Mouse (Mus musculus) heart, embryonic 10.5 days (tissue): Measurements from ENCODE around the gene Fbxo46. TPM values are rescaled to one million over a fixed set of nuclear protein-coding genes. Genes with fewer than 3 reads are reported as not detected.
"Not testable (repeated sequence)": the region's sequence is repeated elsewhere in the genome, so short reads cannot be mapped to it uniquely, and the experiment has no call there.

Experiments
- DNase-seq: peaks from one replicate; pipeline ENCODE4 v3.0.0-alpha.2; 2017; ENCODE audit warnings: low spot score
- H3K27ac ChIP-seq: fragments of 300-500 bp; sonication (generic); 2 replicates; pipeline ENCODE4 v1.5.1; 2016; ENCODE audit warnings: mild to moderate bottlenecking
- H3K27me3 ChIP-seq: fragments of 300-500 bp; sonication (generic); 2 replicates; pipeline ENCODE4 v1.6.1; 2016; ENCODE audit warnings: mild to moderate bottlenecking; ENCODE audit not compliant: poor library complexity, insufficient read depth, severe bottlenecking
- H3K36me3 ChIP-seq: fragments of 300-500 bp; sonication (generic); 2 replicates; pipeline ENCODE4 v1.6.1; 2016; ENCODE audit warnings: mild to moderate bottlenecking, moderate library complexity
- H3K4me1 ChIP-seq: fragments of 300-500 bp; sonication (generic); 2 replicates; pipeline ENCODE4 v1.6.1; 2016; ENCODE audit warnings: mild to moderate bottlenecking
- H3K4me3 ChIP-seq: fragments of 300-500 bp; sonication (generic); 2 replicates; pipeline ENCODE4 v1.5.1; 2016; ENCODE audit warnings: mild to moderate bottlenecking, moderate library complexity
- H3K9me3 ChIP-seq: fragments of 300-500 bp; sonication (generic); 2 replicates; pipeline ENCODE4 v1.6.1; 2016; ENCODE audit warnings: mild to moderate bottlenecking, moderate library complexity
- WGBS: fragments of 180-500 bp; shearing (Covaris S2); methylation state at CpG from one replicate; pipeline ENCODE4 v1.1.7; 2016; 5-methylcytosine and 5-hydroxymethylcytosine counted together
- polyA plus RNA-seq: library from polyadenylated mRNA; unstranded; fragments of >200 nt; fragmentation: Nextera tagmentation; extraction: Ambion mirVana; gene quantifications from 2 replicates; pipeline ENCODE4 v1.2.1, GENCODE M21; 2016

Fbxo46 gene
- polyA plus RNA-seq = 12.2 and 13.1 TPM in 2 replicates

- Histone ChIP-seq H3K4me1 (peaks cover 23% of the 10 kb centered on the region), H3K27me3 (0 out of 2 replicates have a peak, but pooled peaks cover 4% of the 10 kb centered on the region), H3K36me3 (no peaks in the 10 kb centered on the region; the same call in 1 of the 2 replicates), H3K9me3 (no peaks in the 10 kb centered on the region; the same call in 1 of the 2 replicates), H3K4me3 (peak within 1 kb of the TSS; percentile 85), H3K27ac (peak within 1 kb of the TSS; percentile 89)
- 2% methylated on average over 34 of the region's 34 CpGs for WGBS
- peak; percentile 98 for DNase-seq
Measured at GRCm38 (mm10) chr7:19119631-19120429, at the start of gene Fbxo46. TSS of gene Fbxo46 (plus strand) at chr7:19119859.

GRCm38 (mm10) chr7:19071024-19071423, 48.6 kb upstream of the Fbxo46 start:
- not testable (repeated sequence) for H3K4me3 ChIP-seq, H3K27ac ChIP-seq, H3K36me3 ChIP-seq, H3K9me3 ChIP-seq, H3K4me1 ChIP-seq, DNase-seq
- peaks cover 20% of the 10 kb centered on the region for H3K27me3 ChIP-seq
- 48% methylated on average over 3 of the region's 3 CpGs for WGBS

GRCm38 (mm10) chr7:19073504-19073903, 46.2 kb upstream of the Fbxo46 start:
- Histone ChIP-seq H3K9me3 (no peaks in the 10 kb centered on the region), H3K4me3 (no peak overlapping the region), H3K27me3 (no peaks in the 10 kb centered on the region), H3K27ac (no peak overlapping the region), H3K36me3 (peaks cover 10% of the 10 kb centered on the region), H3K4me1 (peaks cover 21% of the 10 kb centered on the region)
- 72% methylated on average over 9 of the region's 9 CpGs for WGBS
- no peak for DNase-seq

- no peaks in the 10 kb centered on the region for H3K27me3 ChIP-seq
- 89% methylated on average over 6 of the region's 6 CpGs for WGBS
- H3K27ac ChIP-seq = no peak overlapping the region
- H3K9me3 ChIP-seq = no peaks in the 10 kb centered on the region
- no peak for DNase-seq
- H3K36me3 ChIP-seq = peaks cover 19% of the 10 kb centered on the region
- no peak overlapping the region for H3K4me3 ChIP-seq
- H3K4me1 ChIP-seq = peaks cover 28% of the 10 kb centered on the region
Measured at GRCm38 (mm10) chr7:19074494-19074893, 45.2 kb upstream of the Fbxo46 start.

GRCm38 (mm10) chr7:19075231-19075630, 44.4 kb upstream of the Fbxo46 start:
- H3K4me1 ChIP-seq = peaks cover 33% of the 10 kb centered on the region
- H3K36me3 ChIP-seq = peaks cover 27% of the 10 kb centered on the region
- H3K27ac ChIP-seq = no peak overlapping the region
- WGBS = 53% methylated on average over 5 of the region's 5 CpGs
- DNase-seq = no peak
- no peaks in the 10 kb centered on the region for H3K27me3 ChIP-seq
- no peaks in the 10 kb centered on the region for H3K9me3 ChIP-seq
- H3K4me3 ChIP-seq = peak overlapping the region; percentile 83

GRCm38 (mm10) chr7:19075723-19076585, 43.7 kb upstream of the Fbxo46 start, which contains the start of gene Dmwd:
TSS of gene Dmwd (plus strand) at chr7:19076227.
- 1% methylated on average over 86 of the region's 91 CpGs for whole genome bisulfite sequencing
- peaks cover 34% of the 10 kb centered on the region for H3K36me3 ChIP-seq
- H3K4me1 ChIP-seq = peaks cover 33% of the 10 kb centered on the region
- H3K27ac ChIP-seq = peak within 1 kb of the TSS; percentile 94
- no peaks in the 10 kb centered on the region for H3K27me3 ChIP-seq
- H3K4me3 ChIP-seq = peak within 1 kb of the TSS; percentile 83
- peak; percentile 100 for DNase-seq
- no peaks in the 10 kb centered on the region for H3K9me3 ChIP-seq

GRCm38 (mm10) chr7:19076586-19076991, 43.1 kb upstream of the Fbxo46 start:
- Histone ChIP-seq H3K9me3 (no peaks in the 10 kb centered on the region), H3K4me3 (peak overlapping the region; percentile 83), H3K4me1 (peaks cover 38% of the 10 kb centered on the region), H3K27ac (peak overlapping the region; percentile 94), H3K27me3 (no peaks in the 10 kb centered on the region), H3K36me3 (peaks cover 40% of the 10 kb centered on the region)
- no peak for DNase-seq
- under 1% methylated on average over 22 of the region's 22 CpGs for WGBS

- no peak for DNase-seq
- 63% methylated on average over 14 of the region's 14 CpGs for WGBS
- Histone ChIP-seq H3K36me3 (peaks cover 52% of the 10 kb centered on the region), H3K4me1 (peaks cover 50% of the 10 kb centered on the region), H3K27ac (0 out of 2 replicates have a peak overlapping the region, but pooled peaks have one; percentile 8), H3K27me3 (no peaks in the 10 kb centered on the region), H3K4me3 (peak overlapping the region; percentile 83), H3K9me3 (no peaks in the 10 kb centered on the region)
Measured at GRCm38 (mm10) chr7:19077761-19078160, 41.9 kb upstream of the Fbxo46 start.

- Histone ChIP-seq H3K27ac (no peak overlapping the region), H3K4me3 (no peak overlapping the region; the same call in 1 of the 2 replicates), H3K27me3 (no peaks in the 10 kb centered on the region), H3K9me3 (no peaks in the 10 kb centered on the region), H3K36me3 (peaks cover 60% of the 10 kb centered on the region), H3K4me1 (peaks cover 60% of the 10 kb centered on the region)
- DNase-seq = no peak
- WGBS = 82% methylated on average over 3 of the region's 3 CpGs
Measured at GRCm38 (mm10) chr7:19078732-19079131, 40.9 kb upstream of the Fbxo46 start.

- DNase-seq = no peak
- Histone ChIP-seq H3K27me3 (no peaks in the 10 kb centered on the region), H3K9me3 (no peaks in the 10 kb centered on the region), H3K36me3 (peaks cover 60% of the 10 kb centered on the region), H3K27ac (no peak overlapping the region), H3K4me3 (peak overlapping the region; percentile 25; the same call in 1 of the 2 replicates), H3K4me1 (peaks cover 74% of the 10 kb centered on the region)
- 88% methylated on average over 19 of the region's 19 CpGs for WGBS
Measured at GRCm38 (mm10) chr7:19080451-19080950, 39.2 kb upstream of the Fbxo46 start.

GRCm38 (mm10) chr7:19082171-19082570, 37.5 kb upstream of the Fbxo46 start:
- H3K36me3 ChIP-seq = peaks cover 66% of the 10 kb centered on the region

GRCm38 (mm10) chr7:19083096-19083495, 36.6 kb upstream of the Fbxo46 start:
- Histone ChIP-seq H3K9me3 (no peaks in the 10 kb centered on the region), H3K27me3 (no peaks in the 10 kb centered on the region), H3K27ac (peak overlapping the region; percentile 81), H3K4me3 (peak overlapping the region; percentile 47), H3K4me1 (peaks cover 75% of the 10 kb centered on the region), H3K36me3 (peaks cover 70% of the 10 kb centered on the region)
- DNase-seq = no peak
- 39% methylated on average over 6 of the region's 6 CpGs for WGBS

More at GRCm38 (mm10) chr7:19082171-19082570, 37.5 kb upstream of the Fbxo46 start:
- Histone ChIP-seq H3K4me1 (peaks cover 84% of the 10 kb centered on the region), H3K27me3 (no peaks in the 10 kb centered on the region), H3K9me3 (no peaks in the 10 kb centered on the region), H3K27ac (peak overlapping the region; percentile 81), H3K4me3 (no peak overlapping the region)
- no peak for DNase-seq
- WGBS = 85% methylated on average over 4 of the region's 4 CpGs
